Mouse (Mus musculus) C3H10T1/2 (cell line): ENCODE measurements around the gene C1qtnf3. TPM values are rescaled to one million over a fixed set of nuclear protein-coding genes. Genes with fewer than 3 reads are reported as not detected.

Experiments used
- polyA plus RNA-seq, 2 experiments: library from polyadenylated mRNA; unstranded; fragments of >200 nt; fragmentation: generic; extraction: Trizol; gene quantifications; one replicate each; pipeline ENCODE4 v1.2.1; 2012; ENCODE audit warnings: missing spikeins in 2 of 2

The C1qtnf3 gene
- polyA plus RNA-seq, result under 1 TPM in 1 of 2 experiments, not detected in 1; 0.02 TPM

GRCm38 (mm10) chr15:10951951-10952759 lies at the start of gene C1qtnf3:
Gene C1qtnf3, plus strand, starts transcription at chr15:10952332.

GRCm38 (mm10) chr15:10981377-10982063 lies 29.4 kb downstream of the C1qtnf3 start, which contains the start of gene Amacr:
Gene Amacr, plus strand, starts transcription at chr15:10981756.

DNA sequence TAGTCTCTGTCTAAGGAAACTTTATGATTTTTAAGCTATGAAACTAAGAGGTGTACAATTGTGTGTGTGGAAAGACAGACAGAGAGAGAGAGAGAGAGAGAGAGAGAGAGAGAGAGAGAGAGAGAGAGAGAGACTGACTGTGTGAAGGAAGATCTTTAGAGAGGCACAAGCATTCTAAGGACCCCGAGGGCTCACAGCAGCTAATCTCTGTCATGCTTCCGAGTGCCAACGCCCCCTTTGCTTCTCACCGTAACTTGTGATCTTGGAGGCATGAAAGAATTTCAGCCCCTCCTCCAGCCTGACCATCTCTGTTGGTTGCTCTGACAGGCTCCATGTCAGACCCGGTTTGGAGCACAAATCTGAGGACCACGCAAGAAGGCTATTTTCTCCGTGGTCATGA lies 48.3 kb downstream of the C1qtnf3 start, which contains the start of gene Slc45a2:
Gene Slc45a2, plus strand, starts transcription at position 301 of the 400 bp plus-strand sequence.

Other genes starting within 250 kb of the C1qtnf3 start
- gene Rai14, start 237.7 kb upstream of the C1qtnf3 start, polyA plus RNA-seq, result 10 to 100 TPM in 1 of 2 experiments, 1 to 10 TPM in 1; 3.5 to 20.9 TPM
- 10 to 100 TPM in 1 of 2 experiments, 1 to 10 TPM in 1; 5.4 to 18.5 TPM for gene Amacr, start 29.4 kb downstream of the C1qtnf3 start, polyA plus RNA-seq
- not detected for gene Slc45a2, start 48.4 kb downstream of the C1qtnf3 start, polyA plus RNA-seq
- under 1 TPM in 1 of 2 experiments, not detected in 1; 0.01 TPM for gene Rxfp3, start 85.7 kb downstream of the C1qtnf3 start, polyA plus RNA-seq
- gene Adamts12, start 112.5 kb downstream of the C1qtnf3 start, polyA plus RNA-seq, result 1 to 10 TPM in 1 of 2 experiments, under 1 TPM in 1; 0.08 to 4.9 TPM